In genomic region chr16:13331898-13332297, GRCm38 (mm10) we compare ENCODE assay signal across 16 mouse cellular contexts.
DNase-seq lines count a peak whose midpoint lies in the region; ATAC-seq and TF ChIP-seq lines count a peak whose summit lies in the region.
"Had no signal": no experiment of that assay in that cellular context is flagged by ENCODE, and none has a peak within 500 bp of the region (broad histone marks: within the 10 kb centered on the region; RNA-seq: fewer than 3 reads in every experiment).

No protein-coding gene starts in this region.

- no peak for DNase-seq in forebrain, embryonic 11.5 days (ENCODE audit: low spot score)
- DNase-seq in layer of hippocampus, adult 2 months (ENCODE audit: low spot score in 2 of 2), result no peak
- no peak for DNase-seq in layer of hippocampus, adult 11-12 months (ENCODE audit: low spot score)
- peak; percentile 5 for DNase-seq in CH12.LX (ENCODE audit: extremely low read depth)
- DNase-seq in yolk sac, embryonic 10.5 days (ENCODE audit: low spot score), result no peak
- no peak for DNase-seq in spleen, adult 12 weeks (ENCODE audit: low spot score)
- DNase-seq: cerebellum, postnatal 25 days; heart, postnatal 10 days; kidney, postnatal 14 days; thymus, adult 18-20 months had no signal

- dilution Hi-C loops in CH12.LX (cut with MboI; ENCODE audit: extremely low pct_ligation_motif_present, extremely low pct_unique_long_range_greater_than_20kb, low sequenced_read_pairs), result no loop called here

- no peak for TF ChIP-seq POLR2A in CH12.LX (IDR thresholded peaks at IDR 0.05; ENCODE audit: low read depth, low read length)

- H3K27ac ChIP-seq in forebrain, embryonic 13.5 days, result no peak overlapping the region
- no peak overlapping the region for H3K27ac ChIP-seq in forebrain, embryonic 11.5 days (ENCODE audit: low read depth, low read length)
- H3K27ac ChIP-seq in layer of hippocampus, adult 2 months, result no peak overlapping the region
- H3K27ac ChIP-seq in CH12.LX (ENCODE audit: insufficient read depth, low read depth), result no peak overlapping the region
- 0 out of 2 replicates have a peak overlapping the region, but pooled peaks have one; percentile 42 for H3K27ac ChIP-seq in midbrain, embryonic 16.5 days (ENCODE audit: low read length)
- H3K27ac ChIP-seq: embryonic facial prominence, embryonic 12.5 days had no signal

- no peak; the same call in none of the 2 replicates for TF ChIP-seq RAD21 in CH12.LX (IDR thresholded peaks at IDR 0.05; ENCODE audit: low read depth, low read length)

- no peaks in the 10 kb centered on the region for H3K27me3 ChIP-seq in forebrain, embryonic 13.5 days
- no peaks in the 10 kb centered on the region for H3K27me3 ChIP-seq in forebrain, embryonic 11.5 days (ENCODE audit: control insufficient read depth, insufficient read depth, low read length)
- no peaks in the 10 kb centered on the region for H3K27me3 ChIP-seq in CH12.LX (replicated peaks)
- H3K27me3 ChIP-seq in midbrain, embryonic 16.5 days (ENCODE audit: control insufficient read depth, insufficient read depth, low read depth, low read length), result no peaks in the 10 kb centered on the region
- H3K27me3 ChIP-seq: embryonic facial prominence, embryonic 12.5 days; Patski had no signal

- H3K4me2 ChIP-seq in forebrain, embryonic 13.5 days, result no peak overlapping the region
- H3K4me2 ChIP-seq in forebrain, embryonic 11.5 days (ENCODE audit: low read depth, low read length, severe bottlenecking), result no peak overlapping the region
- H3K4me2 ChIP-seq in CH12.LX (ENCODE audit: insufficient read depth, low read depth, poor library complexity, severe bottlenecking), result no peak overlapping the region
- H3K4me2 ChIP-seq in midbrain, embryonic 16.5 days (ENCODE audit: low read length), result no peak overlapping the region
- H3K4me2 ChIP-seq: embryonic facial prominence, embryonic 12.5 days had no signal

- no peak overlapping the region for H3K9ac ChIP-seq in forebrain, embryonic 13.5 days
- H3K9ac ChIP-seq in forebrain, embryonic 11.5 days (ENCODE audit: low read length), result no peak overlapping the region
- no peak overlapping the region for H3K9ac ChIP-seq in CH12.LX (ENCODE audit: insufficient read depth, low read depth)
- H3K9ac ChIP-seq in midbrain, embryonic 16.5 days (ENCODE audit: low read depth, low read length), result 0 out of 2 replicates have a peak overlapping the region, but pooled peaks have one; percentile 7
- H3K9ac ChIP-seq: embryonic facial prominence, embryonic 12.5 days had no signal

- in situ Hi-C loops in CH12.LX (cut with MboI; ENCODE audit: low pct_ligation_motif_present, low pct_unique_long_range_greater_than_20kb, low sequenced_read_pairs), result no loop called here

- peaks cover 12% of the 10 kb centered on the region for H3K4me1 ChIP-seq in forebrain, embryonic 13.5 days
- H3K4me1 ChIP-seq in forebrain, embryonic 11.5 days (replicated peaks; ENCODE audit: control insufficient read depth, insufficient read depth, low read length), result no peaks in the 10 kb centered on the region
- peaks cover 0 to 11% of the 10 kb centered on the region in 2 experiments; a peak in 2 of 4 replicates for H3K4me1 ChIP-seq in CH12.LX (ENCODE audit: control insufficient read depth in 1 of 2, insufficient read depth in 2 of 2)
- H3K4me1 ChIP-seq in midbrain, embryonic 16.5 days (ENCODE audit: control insufficient read depth, insufficient read depth, low read length), result no peaks in the 10 kb centered on the region
- H3K4me1 ChIP-seq: embryonic facial prominence, embryonic 12.5 days had no signal

- no peak overlapping the region for H3K4me3 ChIP-seq in forebrain, embryonic 13.5 days
- H3K4me3 ChIP-seq in forebrain, embryonic 11.5 days (ENCODE audit: low read depth, low read length), result no peak overlapping the region
- H3K4me3 ChIP-seq in layer of hippocampus, adult 2 months, result no peak overlapping the region
- H3K4me3 ChIP-seq in CH12.LX (replicated peaks in 1 of 3; ENCODE audit: low read depth in 2 of 3, low read length in 2 of 3, poor library complexity in 1 of 3), result no peak overlapping the region
- no peak overlapping the region for H3K4me3 ChIP-seq in midbrain, embryonic 16.5 days (ENCODE audit: low read depth, low read length)
- H3K4me3 ChIP-seq: embryonic facial prominence, embryonic 12.5 days; myocyte had no signal

- TF ChIP-seq CTCF in layer of hippocampus, adult 2 months (conservative IDR thresholded peaks at IDR 0.05), result peak; percentile 29
- TF ChIP-seq CTCF in CH12.LX (conservative IDR thresholded peaks at IDR 0.05 in 1 of 2, IDR thresholded peaks at IDR 0.05 in 1 of 2; ENCODE audit: low read depth in 2 of 2, low read length in 2 of 2), result no peak

- H3K36me3 ChIP-seq in forebrain, embryonic 13.5 days (ENCODE audit: poor library complexity, severe bottlenecking), result 0 out of 2 replicates have a peak, but pooled peaks cover 5% of the 10 kb centered on the region
- no peaks in the 10 kb centered on the region for H3K36me3 ChIP-seq in forebrain, embryonic 11.5 days (ENCODE audit: control insufficient read depth, insufficient read depth, low read length)
- peaks cover 6 to 25% of the 10 kb centered on the region in 2 experiments for H3K36me3 ChIP-seq in CH12.LX (replicated peaks in 1 of 2; ENCODE audit: control insufficient read depth in 1 of 2, insufficient read depth in 1 of 2, low read length in 1 of 2)
- no peaks in the 10 kb centered on the region for H3K36me3 ChIP-seq in midbrain, embryonic 16.5 days (ENCODE audit: control insufficient read depth, insufficient read depth, low read length)

- no peak for TF ChIP-seq EP300 in CH12.LX (IDR thresholded peaks at IDR 0.05; ENCODE audit: low read length)

- H3K9me3 ChIP-seq in forebrain, embryonic 13.5 days (replicated peaks), result no peaks in the 10 kb centered on the region
- H3K9me3 ChIP-seq in forebrain, embryonic 11.5 days (ENCODE audit: control insufficient read depth, low read length), result no peaks in the 10 kb centered on the region
- H3K9me3 ChIP-seq in CH12.LX (replicated peaks; ENCODE audit: low read length), result no peaks in the 10 kb centered on the region
- H3K9me3 ChIP-seq in midbrain, embryonic 16.5 days (replicated peaks; ENCODE audit: control insufficient read depth, low read length, poor library complexity, severe bottlenecking), result no peaks in the 10 kb centered on the region
- H3K9me3 ChIP-seq: embryonic facial prominence, embryonic 12.5 days had no signal

- no peaks in the 10 kb centered on the region for H3K79me2 ChIP-seq in CH12.LX (replicated peaks; ENCODE audit: control insufficient read depth, extremely low read depth, insufficient read depth, poor library complexity, severe bottlenecking)

- 51% methylated on average over 3 of the region's 3 CpGs for WGBS in forebrain, embryonic 13.5 days
- WGBS in forebrain, embryonic 11.5 days, result 77% methylated on average over 3 of the region's 3 CpGs
- WGBS in midbrain, embryonic 16.5 days, result 43% methylated on average over 3 of the region's 3 CpGs

- peak; percentile 45; the same call in 1 of the 2 replicates for ATAC-seq in forebrain, embryonic 13.5 days
- no peak for ATAC-seq in forebrain, embryonic 11.5 days (replicated peaks; ENCODE audit: low FRiP score)
- peak; percentile 81 for ATAC-seq in midbrain, embryonic 16.5 days
- ATAC-seq: intestine, embryonic 16.5 days; Patski had no signal

TF ChIP-seq in CH12.LX, 34 proteins besides CTCF, POLR2A, EP300 and RAD21:
- TF ChIP-seq TCF12 (IDR thresholded peaks at IDR 0.05; ENCODE audit: low read depth, low read length) (no peak), SIN3A (IDR thresholded peaks at IDR 0.05; ENCODE audit: low read length) (no peak), MAX (IDR thresholded peaks at IDR 0.05; ENCODE audit: low read length) (no peak), RCOR1 (conservative IDR thresholded peaks at IDR 0.05; ENCODE audit: low read depth, low read length) (no peak), ETS1 (conservative IDR thresholded peaks at IDR 0.05; ENCODE audit: low read depth, low read length) (no peak), NELFE (IDR thresholded peaks at IDR 0.05; ENCODE audit: low read depth, low read length) (no peak), ZKSCAN1 (IDR thresholded peaks at IDR 0.05; ENCODE audit: borderline replicate concordance, low read depth, low read length) (no peak), MAFK (IDR thresholded peaks at IDR 0.05; ENCODE audit: insufficient replicate concordance, low read length) (no peak), ZNF384 (IDR thresholded peaks at IDR 0.05; ENCODE audit: low read depth, low read length) (no peak), JUND (conservative IDR thresholded peaks at IDR 0.05; ENCODE audit: low read depth, low read length) (no peak), SMC3 (IDR thresholded peaks at IDR 0.05; ENCODE audit: low read depth, low read length) (no peak), ELF1 (IDR thresholded peaks at IDR 0.05; ENCODE audit: low read depth, low read length) (no peak), PAX5 (IDR thresholded peaks at IDR 0.05; ENCODE audit: low read length) (no peak), IRF4 (IDR thresholded peaks at IDR 0.05; ENCODE audit: low read depth, low read length) (no peak), GABPA (IDR thresholded peaks at IDR 0.05; ENCODE audit: insufficient replicate concordance, low read depth, low read length) (no peak), USF2 (conservative IDR thresholded peaks at IDR 0.05; ENCODE audit: low read depth, low read length) (no peak), UBTF (IDR thresholded peaks at IDR 0.05; ENCODE audit: low read depth, low read length) (no peak)
